Mouse (Mus musculus): ENCODE results near the gene Lfng.

The Lfng gene

GRCm38 (mm10) chr5:140615321-140616109 lies 8.4 kb downstream of the Lfng start:
- no peak for DNase-seq (ENCODE audit: low spot score in 2 of 2)

GRCm38 (mm10) chr5:140616110-140616503 lies 9.0 kb downstream of the Lfng start:
- no peak for DNase-seq (ENCODE audit: low spot score in 2 of 2)

- DNase-seq (ENCODE audit: low spot score in 2 of 2): peak; percentile 91 to 95
Observed at GRCm38 (mm10) chr5:140616691-140617090, 9.6 kb downstream of the Lfng start.

DNA sequence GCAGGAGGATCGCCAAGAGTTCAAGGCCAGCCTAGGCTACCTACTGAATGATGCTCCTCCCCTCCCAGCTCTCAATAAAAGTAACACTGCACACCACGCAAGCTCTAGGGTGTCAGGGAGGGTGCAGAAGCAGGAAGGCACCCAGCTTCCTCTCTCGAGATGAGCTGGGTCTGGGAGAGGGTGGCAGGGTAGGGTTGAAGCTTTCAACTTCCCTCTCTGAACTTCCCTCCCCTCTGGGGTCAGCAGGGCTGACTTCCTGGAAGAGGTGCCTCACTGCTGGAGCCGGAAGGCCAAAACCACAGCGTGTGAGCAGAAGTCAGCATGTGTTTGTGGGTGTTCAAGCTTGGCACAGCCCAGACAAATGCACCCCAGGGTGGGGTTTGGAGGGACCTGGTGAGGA lies 10.6 kb downstream of the Lfng start:
- DNase-seq (ENCODE audit: low spot score in 2 of 2): peak; percentile 91 to 92

- peak; percentile 80 to 85 for DNase-seq (ENCODE audit: low spot score in 2 of 2)
Observed at GRCm38 (mm10) chr5:140619151-140619771, 12.1 kb downstream of the Lfng start.

GRCm38 (mm10) chr5:140619895-140620736 lies 13.0 kb downstream of the Lfng start:
- DNase-seq (ENCODE audit: low spot score in 2 of 2): no peak

DNA sequence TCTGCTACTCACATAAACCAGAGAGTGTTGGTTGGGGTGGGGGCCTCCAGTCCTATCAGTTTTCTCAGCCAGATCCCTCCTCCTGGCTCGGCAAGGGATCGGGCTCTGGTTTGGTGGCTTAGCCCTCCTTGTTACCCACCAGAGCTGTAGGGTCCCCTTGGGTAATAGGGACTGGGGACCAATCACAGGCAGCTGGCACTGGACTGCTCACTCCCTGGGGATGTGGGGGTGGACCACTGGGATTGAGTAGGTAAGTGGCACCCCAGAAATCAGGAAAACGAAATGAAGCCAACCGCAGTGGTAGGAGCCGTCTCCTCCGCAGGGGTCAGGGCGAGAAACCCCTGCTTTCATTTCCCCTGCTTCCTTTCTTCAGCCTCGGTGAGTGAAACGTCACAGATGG lies 14.0 kb downstream of the Lfng start:
- DNase-seq (ENCODE audit: low spot score in 2 of 2): no peak

DNA sequence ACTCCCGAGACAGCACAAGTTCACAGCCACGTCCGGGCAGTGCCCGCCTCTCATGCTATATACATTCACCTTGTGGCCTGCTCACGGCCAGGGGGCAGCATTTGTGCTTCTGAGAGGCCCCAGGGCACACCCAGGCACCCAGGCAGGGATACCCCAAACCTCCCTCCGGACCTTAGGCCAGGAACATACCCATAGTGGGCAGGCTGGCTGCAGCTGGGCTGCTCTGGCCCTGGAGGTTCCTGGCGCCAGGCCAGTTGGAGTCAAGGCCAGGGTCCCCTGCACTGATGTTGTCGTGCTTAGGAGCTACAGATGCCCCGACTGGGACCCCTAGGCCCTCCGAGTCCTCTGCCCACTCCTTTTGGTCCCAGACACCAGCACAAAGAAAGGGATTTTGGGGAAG lies 14.4 kb downstream of the Lfng start:
- no peak for DNase-seq (ENCODE audit: low spot score in 2 of 2)

GRCm38 (mm10) chr5:140622978-140623670 lies 16.0 kb downstream of the Lfng start:
- DNase-seq (ENCODE audit: low spot score in 2 of 2): peak; percentile 30 to 46

GRCm38 (mm10) chr5:140623791-140624190 lies 16.7 kb downstream of the Lfng start:
- peak; percentile 56 to 69 for DNase-seq (ENCODE audit: low spot score in 2 of 2)

- DNase-seq (ENCODE audit: low spot score in 2 of 2): no peak
Observed at GRCm38 (mm10) chr5:140624238-140624637, 17.1 kb downstream of the Lfng start.

DNA sequence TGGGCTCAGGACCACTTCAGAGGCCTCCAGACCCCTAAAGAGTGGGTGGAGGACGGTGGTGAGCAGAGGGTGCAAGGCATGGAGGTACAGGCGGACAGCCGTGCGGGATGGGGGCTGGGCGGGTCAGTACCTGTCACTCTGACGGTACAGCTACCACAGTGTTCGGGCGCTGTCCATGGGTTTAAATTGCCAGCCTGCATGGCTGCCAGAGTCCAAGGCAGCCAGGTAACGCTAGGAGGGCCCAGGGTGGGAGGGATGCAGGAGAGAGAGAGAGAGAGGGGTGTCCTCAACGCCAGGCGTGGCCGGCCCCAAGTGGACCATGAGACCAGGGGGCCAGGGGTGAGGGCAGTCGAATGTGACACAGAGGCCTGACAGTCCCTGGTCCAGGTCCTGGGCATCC lies 17.8 kb downstream of the Lfng start:
- DNase-seq (ENCODE audit: low spot score in 2 of 2): no peak

GRCm38 (mm10) chr5:140627580-140627979 lies 20.5 kb downstream of the Lfng start:
- no peak for DNase-seq (ENCODE audit: low spot score in 2 of 2)

DNA sequence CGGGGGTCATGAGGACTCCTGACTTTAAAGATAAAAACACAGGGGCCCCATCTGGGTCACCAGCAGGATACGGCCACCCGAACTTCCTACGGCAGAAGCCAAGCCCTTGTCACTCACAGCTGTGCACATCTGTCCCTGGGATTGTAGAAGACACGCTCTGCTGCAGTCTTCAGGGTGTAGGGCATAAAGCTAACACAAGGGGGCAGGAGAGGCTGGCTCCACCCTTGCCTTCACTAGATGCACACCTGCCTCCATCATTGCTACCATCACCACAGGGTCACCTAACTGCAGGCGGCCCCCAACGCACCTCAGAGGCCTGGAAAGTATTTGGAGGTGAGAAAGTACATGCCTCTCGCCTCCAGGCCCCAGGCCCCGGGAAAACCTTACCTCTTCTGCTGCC lies 21.9 kb downstream of the Lfng start:
- peak in 1 of 2 experiments; percentile 44 for DNase-seq (ENCODE audit: low spot score in 2 of 2)

DNA sequence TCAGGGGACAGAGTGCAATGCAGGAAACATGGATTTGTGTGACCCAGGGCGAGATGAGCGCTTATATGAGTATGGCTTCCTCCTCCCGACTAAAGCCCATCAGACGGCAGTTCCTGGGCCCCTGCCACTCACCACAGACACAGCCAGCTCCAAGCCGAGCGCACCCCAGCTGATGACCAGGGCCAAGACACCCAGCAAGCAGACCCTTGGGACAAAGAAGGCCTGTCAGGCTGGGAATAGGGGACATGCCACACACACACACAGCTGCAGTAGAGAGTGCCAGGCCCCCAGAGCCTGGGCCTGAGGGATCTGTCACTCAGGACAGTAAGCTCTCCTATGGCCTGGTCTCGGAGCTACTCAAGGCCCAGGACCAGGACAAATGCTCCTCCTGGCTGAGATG lies 26.3 kb downstream of the Lfng start:
- DNase-seq (ENCODE audit: low spot score in 2 of 2): no peak

DNA sequence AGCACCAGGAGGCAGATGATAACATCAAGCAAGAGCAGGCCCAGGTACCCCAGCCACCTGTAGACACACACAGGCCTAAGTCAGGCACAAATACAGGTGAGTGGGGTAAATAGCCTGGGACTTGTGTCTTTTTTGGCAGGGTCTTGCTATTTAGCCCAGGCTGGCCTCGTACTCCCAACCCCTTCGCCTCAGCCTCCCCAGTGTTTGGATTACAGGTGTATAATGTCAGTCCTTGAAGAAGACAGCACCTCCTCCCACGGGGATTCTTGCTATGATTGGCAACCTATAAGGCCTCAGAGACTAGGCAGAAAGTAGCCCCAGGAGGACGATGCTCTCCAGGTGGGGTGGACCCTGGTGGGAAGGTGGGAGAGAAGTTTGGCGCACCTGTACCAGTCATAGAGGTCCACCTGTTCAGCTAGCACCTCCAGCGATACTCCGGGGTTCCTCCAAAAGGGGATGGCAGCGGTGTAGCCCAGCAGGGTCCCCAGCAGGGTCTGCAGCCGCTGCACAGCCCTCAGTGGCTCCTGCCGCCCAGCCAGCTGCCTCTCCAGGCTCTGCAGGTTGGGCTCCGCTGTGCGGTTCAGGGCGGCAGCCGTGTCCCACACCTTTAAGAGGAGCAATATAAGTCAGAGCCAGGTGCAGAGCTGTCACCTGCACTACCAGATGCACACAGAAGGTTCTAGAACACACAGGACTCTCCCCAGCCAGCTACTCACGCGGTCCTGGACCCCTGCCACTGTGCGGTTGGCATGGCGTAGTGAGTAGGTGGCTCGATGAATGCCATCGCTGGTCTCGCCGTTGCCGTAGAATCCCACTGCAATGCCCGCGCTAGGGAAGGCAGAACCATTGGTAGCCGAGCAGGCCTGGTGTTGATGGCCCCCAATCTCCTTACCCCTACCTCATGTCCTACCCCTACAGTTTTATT lies 27.9 kb downstream of the Lfng start:
- DNase-seq (ENCODE audit: low spot score in 2 of 2): no peak

DNA sequence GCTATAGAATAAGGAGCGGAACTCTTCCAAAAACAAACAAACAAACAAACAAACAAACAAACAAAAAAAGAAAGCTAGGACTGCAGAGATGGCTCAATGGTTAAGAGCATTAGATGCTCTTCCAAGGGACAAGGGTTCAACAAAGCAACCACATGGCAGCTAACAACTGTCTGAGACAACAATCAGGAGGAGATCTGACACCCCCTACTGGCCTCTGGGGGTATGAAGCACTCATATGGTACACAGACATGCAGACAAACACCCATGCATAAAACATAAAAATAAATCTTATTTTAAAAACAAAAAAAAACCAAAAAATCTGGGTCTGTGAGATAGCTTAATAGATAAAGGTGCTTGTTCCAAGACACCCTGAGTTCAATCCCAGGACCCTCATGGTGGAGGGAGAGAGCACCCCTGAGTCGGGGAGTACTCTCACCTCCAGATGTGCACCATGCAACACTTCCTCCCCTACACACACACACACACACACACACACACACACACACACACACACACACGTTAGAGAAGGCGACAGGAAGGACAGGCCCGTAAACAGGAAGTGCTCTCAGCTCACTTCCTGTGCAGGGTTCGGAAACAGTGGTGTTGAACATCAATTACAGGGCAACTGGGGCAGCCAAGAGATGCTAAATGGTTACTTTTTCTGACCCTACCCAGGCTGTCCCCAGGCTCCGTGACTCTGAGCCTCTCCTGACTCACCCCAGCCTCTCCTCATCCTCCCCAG lies 29.4 kb downstream of the Lfng start:
- peak; percentile 69 to 75 for DNase-seq (ENCODE audit: low spot score in 2 of 2)

DNA sequence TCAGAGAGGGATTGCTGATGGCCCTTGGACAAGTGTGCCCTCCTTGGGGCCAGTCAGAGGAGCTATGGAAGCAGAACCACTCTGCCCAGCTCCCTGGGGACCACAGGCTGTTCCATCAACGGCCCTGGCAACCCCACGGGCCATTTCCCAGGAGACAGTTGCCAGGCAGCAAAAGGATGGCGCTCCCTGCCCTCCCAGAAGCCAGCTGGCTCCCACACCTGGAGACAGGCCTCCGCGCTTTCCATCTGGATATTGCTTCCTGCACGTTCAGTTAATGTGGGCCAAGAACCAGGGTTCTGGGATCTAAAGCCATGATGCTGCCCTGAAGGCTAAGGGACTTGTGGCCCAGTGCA lies 29.9 kb downstream of the Lfng start:
- DNase-seq (ENCODE audit: low spot score in 2 of 2): no peak

- DNase-seq (ENCODE audit: low spot score in 2 of 2): no peak
Observed at GRCm38 (mm10) chr5:140637989-140638388, 30.9 kb downstream of the Lfng start.

DNA sequence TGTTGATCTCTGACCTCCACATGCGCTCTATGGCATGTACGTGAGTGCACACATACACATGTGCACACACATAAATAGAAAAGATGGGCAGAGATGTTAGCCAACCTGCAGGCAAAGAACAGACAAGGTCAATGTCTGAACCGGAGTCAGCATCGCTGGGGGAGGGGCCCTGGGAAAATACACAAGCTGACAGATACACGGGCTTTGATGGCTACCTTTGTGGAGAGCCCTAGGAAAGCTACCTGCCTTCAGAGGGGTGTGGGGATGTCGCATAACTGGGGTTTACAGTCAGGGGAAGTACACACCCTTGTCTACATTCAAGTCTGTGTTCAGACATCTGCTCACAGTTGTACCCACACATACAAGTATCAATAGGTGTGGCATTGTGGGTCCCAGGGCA lies 31.4 kb downstream of the Lfng start:
- no peak for DNase-seq (ENCODE audit: low spot score in 2 of 2)

All from natural killer cell, adult 2 months (primary cell).